In genomic region chr1:103799343-103799742, GRCm38 (mm10) we compare ENCODE assay signal across 12 mouse cellular contexts.
DNase-seq lines count a peak whose midpoint lies in the region; ATAC-seq and TF ChIP-seq lines count a peak whose summit lies in the region.
"Had no signal": no experiment of that assay in that cellular context is flagged by ENCODE, and none has a peak within 500 bp of the region (broad histone marks: within the 10 kb centered on the region; RNA-seq: fewer than 3 reads in every experiment).

No protein-coding gene starts in this region.

- H3K27ac ChIP-seq in gastrocnemius, adult 2 months, result no peak overlapping the region
- H3K27ac ChIP-seq in liver, adult 2 months (replicated peaks; ENCODE audit: insufficient read depth, low read depth, low read length), result no peak overlapping the region
- no peak overlapping the region for H3K27ac ChIP-seq in midbrain, embryonic 15.5 days
- H3K27ac ChIP-seq: limb, embryonic 12.5 days; neural tube, embryonic 13.5 days had no signal

- H3K27me3 ChIP-seq in liver, adult 2 months (ENCODE audit: control insufficient read depth, insufficient read depth, low read length), result no peaks in the 10 kb centered on the region
- no peaks in the 10 kb centered on the region for H3K27me3 ChIP-seq in midbrain, embryonic 15.5 days (replicated peaks)
- H3K27me3 ChIP-seq: limb, embryonic 12.5 days; neural tube, embryonic 13.5 days had no signal

- no peaks in the 10 kb centered on the region for H3K9me3 ChIP-seq in midbrain, embryonic 15.5 days
- H3K9me3 ChIP-seq: limb, embryonic 12.5 days; neural tube, embryonic 13.5 days had no signal

- intact Hi-C loops in gastrocnemius, adult 2 months (cut with DNase I), result no loop called here
- intact Hi-C loops in gastrocnemius, postnatal 14 days (cut with DNase I; ENCODE audit: low total_unique reads), result no loop called here

- no peaks in the 10 kb centered on the region for H3K79me2 ChIP-seq in liver, adult 2 months (ENCODE audit: control insufficient read depth, insufficient read depth, low read length)

- peak; percentile 54; the same call in 1 of the 2 replicates for ATAC-seq in midbrain, embryonic 15.5 days (replicated peaks)
- no peak for ATAC-seq in erythroid progenitor cell, adult 5-6 weeks (replicated peaks; ENCODE audit: low FRiP score, poor library complexity, severe bottlenecking)

- H3K4me2 ChIP-seq in midbrain, embryonic 15.5 days, result no peak overlapping the region
- H3K4me2 ChIP-seq: limb, embryonic 12.5 days; neural tube, embryonic 13.5 days had no signal

- H3K4me3 ChIP-seq in gastrocnemius, adult 2 months, result no peak overlapping the region
- no peak overlapping the region for H3K4me3 ChIP-seq in liver, adult 2 months (ENCODE audit: insufficient read depth, low read depth, low read length)
- no peak overlapping the region for H3K4me3 ChIP-seq in midbrain, embryonic 15.5 days
- H3K4me3 ChIP-seq: limb, embryonic 12.5 days; neural tube, embryonic 13.5 days had no signal

- no peaks in the 10 kb centered on the region for H3K4me1 ChIP-seq in liver, adult 2 months (ENCODE audit: control insufficient read depth, insufficient read depth, low read length)
- no peaks in the 10 kb centered on the region for H3K4me1 ChIP-seq in midbrain, embryonic 15.5 days
- H3K4me1 ChIP-seq: limb, embryonic 12.5 days; neural tube, embryonic 13.5 days had no signal

- TF ChIP-seq POLR2A in liver, adult 2 months (IDR thresholded peaks at IDR 0.05; ENCODE audit: extremely low read depth, insufficient read depth, low read length), result no peak

- no peak overlapping the region for H3K9ac ChIP-seq in liver, adult 2 months (ENCODE audit: low read depth, low read length)
- H3K9ac ChIP-seq in midbrain, embryonic 15.5 days, result no peak overlapping the region
- H3K9ac ChIP-seq: limb, embryonic 12.5 days; neural tube, embryonic 13.5 days had no signal

- DNase-seq in gastrocnemius, adult 2 months, result no peak
- no peak for DNase-seq in gastrocnemius, postnatal 14 days
- DNase-seq in liver, adult 2 months (ENCODE audit: extremely low read depth, low read depth, low spot score), result peak; percentile 18
- no peak for DNase-seq in liver
- DNase-seq in adipocyte (ENCODE audit: low spot score), result peak; percentile 29
- no peak for DNase-seq in spleen, postnatal 36 days (ENCODE audit: low spot score in 2 of 2)
- DNase-seq: cerebellum, adult 9-11 months; thymus, adult 18-20 months had no signal

- no peaks in the 10 kb centered on the region for H3K36me3 ChIP-seq in liver, adult 2 months (ENCODE audit: control insufficient read depth, insufficient read depth, low read length)
- H3K36me3 ChIP-seq in midbrain, embryonic 15.5 days (replicated peaks), result no peaks in the 10 kb centered on the region
- H3K36me3 ChIP-seq: limb, embryonic 12.5 days; neural tube, embryonic 13.5 days had no signal

- TF ChIP-seq CTCF in gastrocnemius, adult 2 months (IDR thresholded peaks at IDR 0.05), result peak; percentile 27; the same call in 1 of the 2 replicates
- peak; percentile 9; the same call in 1 of the 2 replicates for TF ChIP-seq CTCF in liver, adult 2 months (IDR thresholded peaks at IDR 0.05; ENCODE audit: low read depth, low read length)

Comparison
In these comparisons a context has a peak if more than half of its experiments do, and no peak if none do; other contexts are left out.
1. DNase-seq: peak in liver, adult 2 months (single experiment) and adipocyte (single experiment); none in gastrocnemius, adult 2 months (single experiment), gastrocnemius, postnatal 14 days (single experiment), liver (single experiment) and spleen, postnatal 36 days (0 of 2).